Mouse (Mus musculus) heart, embryonic 10.5 days (tissue): ENCODE measurements at regions not wholly inside any gene's neighbourhood (a gene's known extent, or its start where the extent isn't known, plus 50 kb on each side); places are given as distances from the start of the nearest gene placed in this dataset.

Source experiments
- DNase-seq: peaks from one replicate; pipeline ENCODE4 v3.0.0-alpha.2; 2017; ENCODE audit warnings: low spot score
- H3K27ac ChIP-seq: fragments of 300-500 bp; sonication (generic); 2 replicates; pipeline ENCODE4 v1.5.1; 2016; ENCODE audit warnings: mild to moderate bottlenecking
- H3K27me3 ChIP-seq: fragments of 300-500 bp; sonication (generic); 2 replicates; pipeline ENCODE4 v1.6.1; 2016; ENCODE audit warnings: mild to moderate bottlenecking; ENCODE audit not compliant: poor library complexity, insufficient read depth, severe bottlenecking
- H3K36me3 ChIP-seq: fragments of 300-500 bp; sonication (generic); 2 replicates; pipeline ENCODE4 v1.6.1; 2016; ENCODE audit warnings: mild to moderate bottlenecking, moderate library complexity
- H3K4me1 ChIP-seq: fragments of 300-500 bp; sonication (generic); 2 replicates; pipeline ENCODE4 v1.6.1; 2016; ENCODE audit warnings: mild to moderate bottlenecking
- H3K4me3 ChIP-seq: fragments of 300-500 bp; sonication (generic); 2 replicates; pipeline ENCODE4 v1.5.1; 2016; ENCODE audit warnings: mild to moderate bottlenecking, moderate library complexity
- H3K9me3 ChIP-seq: fragments of 300-500 bp; sonication (generic); 2 replicates; pipeline ENCODE4 v1.6.1; 2016; ENCODE audit warnings: mild to moderate bottlenecking, moderate library complexity
- WGBS: fragments of 180-500 bp; shearing (Covaris S2); methylation state at CpG from one replicate; pipeline ENCODE4 v1.1.7; 2016; 5-methylcytosine and 5-hydroxymethylcytosine counted together

DNA sequence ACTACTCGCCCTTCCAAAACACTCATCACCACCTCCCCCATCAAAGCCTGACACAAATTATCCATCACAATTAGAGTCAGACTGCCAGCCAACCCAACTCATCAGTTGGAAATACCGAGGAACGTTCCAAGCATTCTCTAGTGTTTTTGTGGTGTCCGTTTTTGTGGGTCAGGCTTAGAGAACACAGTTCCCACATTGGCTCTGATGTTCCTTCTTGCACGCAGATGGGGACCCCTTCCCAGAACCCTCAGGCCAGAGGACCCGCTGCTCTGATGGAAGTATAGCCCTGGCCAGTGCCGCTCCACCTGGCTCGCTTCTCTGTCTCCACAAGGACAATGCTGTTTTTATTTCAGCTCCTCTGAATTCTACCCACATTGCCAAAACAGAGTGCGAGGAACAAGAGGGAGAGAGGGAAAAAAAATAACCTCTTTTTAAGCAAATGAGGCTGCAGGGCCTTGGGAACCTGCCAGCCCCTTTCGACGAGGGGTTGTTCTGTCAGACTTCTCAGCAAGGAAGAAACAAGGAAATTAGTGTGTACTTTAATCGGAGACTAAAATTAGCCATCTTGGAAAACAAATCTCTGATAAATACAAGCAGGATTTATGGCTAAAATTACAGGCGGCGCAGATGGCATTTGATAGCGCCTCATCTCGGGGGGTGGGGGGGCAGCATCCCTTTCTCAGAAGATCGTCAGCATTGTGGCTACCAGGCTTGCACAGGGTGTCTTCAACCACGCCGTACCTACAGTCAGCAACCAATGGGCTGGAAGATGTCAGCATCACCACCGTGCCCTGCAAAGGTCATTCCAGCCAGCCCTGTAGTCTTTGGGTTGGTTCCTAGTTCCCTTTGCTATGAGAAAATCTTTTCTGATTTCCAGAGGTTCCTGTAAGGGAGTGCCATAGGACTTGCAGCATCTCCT, 191.4 kb upstream of the Zdhhc25 start:
- no peak for DNase-seq
- WGBS, result 79% methylated on average over 20 of the region's 20 CpGs
- H3K4me3 ChIP-seq, result no peak overlapping the region

DNA sequence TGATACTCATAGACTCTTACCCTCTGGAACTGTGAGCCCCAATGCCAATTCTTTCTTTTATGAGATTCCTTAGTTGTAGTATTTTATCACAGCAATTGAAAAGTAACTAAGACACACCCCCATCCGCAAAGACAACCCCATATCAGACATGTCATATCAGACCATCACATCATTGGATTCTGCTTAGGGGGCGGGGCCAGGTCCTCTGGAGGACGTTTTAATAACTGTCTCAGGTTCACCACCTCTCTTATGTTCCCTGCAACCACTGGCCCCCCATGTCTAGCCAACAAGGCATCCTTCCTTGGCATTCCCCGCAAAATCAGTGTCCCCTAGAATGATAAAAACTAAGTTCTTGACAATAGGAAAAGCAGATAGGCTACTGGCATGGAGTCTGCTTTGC, 185.9 kb upstream of the Zdhhc25 start:
- no peak for DNase-seq
- Histone ChIP-seq H3K27ac (no peak overlapping the region), H3K27me3 (no peaks in the 10 kb centered on the region), H3K36me3 (no peaks in the 10 kb centered on the region), H3K4me1 (no peaks in the 10 kb centered on the region), H3K9me3 (peaks cover 15% of the 10 kb centered on the region), H3K4me3 (no peak overlapping the region)
- WGBS, result 61% methylated on average over 4 of the region's 4 CpGs

More for the DNA sequence above, 191.4 kb upstream of the Zdhhc25 start:
- Histone ChIP-seq H3K4me1 (no peaks in the 10 kb centered on the region), H3K9me3 (peaks cover 14% of the 10 kb centered on the region), H3K36me3 (no peaks in the 10 kb centered on the region), H3K27ac (no peak overlapping the region), H3K27me3 (no peaks in the 10 kb centered on the region)

DNA sequence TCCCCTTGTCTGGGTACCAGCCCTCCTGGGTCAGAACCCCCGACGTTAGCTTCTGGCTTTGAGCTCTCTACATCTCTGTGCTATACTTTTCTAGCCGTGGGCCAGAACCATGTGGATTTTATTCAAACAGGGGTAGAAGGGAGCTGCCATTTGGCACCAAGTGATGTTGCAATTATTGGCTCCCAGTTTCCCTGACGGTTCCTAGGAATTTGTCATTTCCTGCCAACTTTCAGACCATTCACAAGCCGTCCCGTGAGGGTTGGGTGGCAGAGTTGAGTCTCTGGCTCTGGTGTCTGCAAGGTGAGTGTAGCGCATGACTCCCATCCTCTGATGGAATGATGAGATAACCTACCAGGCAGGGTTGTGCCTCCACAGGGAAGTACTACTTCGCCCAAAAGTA, 181.2 kb upstream of the Zdhhc25 start:
- H3K9me3 ChIP-seq, result 0 out of 2 replicates have a peak, but pooled peaks cover 6% of the 10 kb centered on the region
- no peak overlapping the region for H3K27ac ChIP-seq
- 77% methylated on average over 8 of the region's 8 CpGs for WGBS
- no peaks in the 10 kb centered on the region for H3K4me1 ChIP-seq
- no peaks in the 10 kb centered on the region for H3K27me3 ChIP-seq
- no peak for DNase-seq
- no peaks in the 10 kb centered on the region for H3K36me3 ChIP-seq
- H3K4me3 ChIP-seq, result no peak overlapping the region

DNA sequence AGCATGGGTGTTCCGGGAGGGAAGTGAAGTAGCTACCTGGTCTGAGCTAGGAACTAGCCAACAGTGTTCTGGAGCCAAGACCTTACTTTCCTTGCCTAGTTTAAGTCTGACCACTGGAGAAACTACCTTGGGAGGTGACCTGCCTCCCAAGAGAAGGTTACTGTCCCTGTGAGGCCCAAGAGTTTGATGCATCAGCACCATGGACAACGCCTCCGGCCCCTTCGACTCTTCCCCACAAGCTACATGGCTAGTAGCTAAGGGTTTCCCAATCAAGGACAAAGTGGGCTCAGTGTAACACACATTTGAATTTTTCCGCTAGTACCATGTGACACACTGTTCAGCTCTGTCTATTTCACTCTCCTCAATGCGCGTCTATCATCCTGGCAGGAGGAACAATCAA, 171.7 kb upstream of the Zdhhc25 start:
- Histone ChIP-seq H3K4me1 (no peaks in the 10 kb centered on the region), H3K9me3 (peaks cover 7% of the 10 kb centered on the region; the same call in 1 of the 2 replicates), H3K36me3 (no peaks in the 10 kb centered on the region), H3K4me3 (no peak overlapping the region), H3K27me3 (no peaks in the 10 kb centered on the region), H3K27ac (no peak overlapping the region)
- WGBS, result 63% methylated on average over 7 of the region's 7 CpGs
- DNase-seq, result no peak

DNA sequence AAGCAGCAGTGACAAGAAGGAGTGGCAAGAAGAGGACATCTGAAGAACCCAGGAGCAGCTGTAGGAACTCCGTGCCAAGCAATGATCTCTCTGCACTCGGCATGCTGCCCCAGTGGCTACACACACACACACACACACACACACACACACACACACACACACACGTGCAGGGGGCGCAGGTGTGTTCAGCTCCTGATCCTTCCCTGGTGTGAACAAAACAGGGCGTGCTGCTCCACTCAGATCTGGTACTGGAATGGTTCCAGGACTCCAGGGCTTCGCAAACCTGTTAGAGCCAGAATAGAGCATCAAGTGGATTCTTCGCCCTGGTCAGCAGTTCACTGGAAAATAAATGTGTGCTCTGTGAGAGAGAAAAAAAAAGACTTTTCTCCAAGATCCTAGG, 169.2 kb upstream of the Zdhhc25 start:
- Histone ChIP-seq H3K36me3 (no peaks in the 10 kb centered on the region), H3K9me3 (peaks cover 4% of the 10 kb centered on the region; the same call in 1 of the 2 replicates), H3K27me3 (no peaks in the 10 kb centered on the region), H3K4me3 (no peak overlapping the region), H3K4me1 (no peaks in the 10 kb centered on the region), H3K27ac (no peak overlapping the region)
- DNase-seq, result no peak
- 86% methylated on average over 6 of the region's 7 CpGs for WGBS

DNA sequence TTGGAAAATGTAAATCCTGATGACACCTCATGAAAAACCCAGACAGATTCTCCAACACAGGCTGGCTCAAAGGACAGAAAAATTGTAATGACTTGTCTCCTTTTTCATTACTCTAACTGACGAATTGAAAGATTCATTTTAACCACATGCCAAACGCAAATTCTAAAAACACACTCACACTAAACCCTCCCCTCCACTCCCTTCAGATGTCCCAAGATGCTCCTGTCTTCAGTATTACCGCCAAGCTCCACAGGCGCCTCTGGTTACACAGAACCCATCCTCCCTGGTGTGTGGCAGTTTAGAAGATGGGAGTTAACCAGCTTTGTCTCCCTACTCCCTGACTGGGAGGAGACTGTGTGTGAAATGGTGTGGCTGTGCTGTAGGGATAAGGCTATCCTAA, 151.8 kb upstream of the Zdhhc25 start:
- WGBS, result 76% methylated on average over 4 of the region's 4 CpGs
- H3K27me3 ChIP-seq, result no peaks in the 10 kb centered on the region
- no peak overlapping the region for H3K4me3 ChIP-seq
- H3K4me1 ChIP-seq, result no peaks in the 10 kb centered on the region
- no peaks in the 10 kb centered on the region for H3K36me3 ChIP-seq
- peak; percentile 4 for DNase-seq
- H3K27ac ChIP-seq, result no peak overlapping the region
- no peaks in the 10 kb centered on the region for H3K9me3 ChIP-seq

DNA sequence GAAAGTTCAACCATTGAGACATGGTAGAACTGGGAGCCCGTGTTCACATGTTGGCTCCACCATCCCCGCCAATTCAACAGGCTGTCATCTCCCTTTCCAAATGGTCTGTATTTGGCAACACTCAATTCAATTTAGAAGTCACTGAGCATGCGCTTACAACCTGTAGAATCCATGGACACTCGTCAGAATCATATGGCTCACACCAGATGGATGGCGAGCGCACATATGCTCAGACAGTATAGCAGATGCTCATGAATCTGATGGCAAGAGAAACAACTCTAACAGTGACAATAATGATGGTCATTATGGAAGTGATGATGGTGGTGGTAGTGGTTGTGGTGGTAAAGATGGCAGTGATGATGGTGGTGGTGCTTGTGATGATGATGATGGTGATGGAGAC, 148.9 kb upstream of the Zdhhc25 start:
- Histone ChIP-seq H3K9me3 (no peaks in the 10 kb centered on the region), H3K4me1 (no peaks in the 10 kb centered on the region), H3K27ac (no peak overlapping the region), H3K36me3 (no peaks in the 10 kb centered on the region), H3K27me3 (no peaks in the 10 kb centered on the region), H3K4me3 (no peak overlapping the region)
- WGBS, result 84% methylated on average over 6 of the region's 6 CpGs
- DNase-seq, result no peak

DNA sequence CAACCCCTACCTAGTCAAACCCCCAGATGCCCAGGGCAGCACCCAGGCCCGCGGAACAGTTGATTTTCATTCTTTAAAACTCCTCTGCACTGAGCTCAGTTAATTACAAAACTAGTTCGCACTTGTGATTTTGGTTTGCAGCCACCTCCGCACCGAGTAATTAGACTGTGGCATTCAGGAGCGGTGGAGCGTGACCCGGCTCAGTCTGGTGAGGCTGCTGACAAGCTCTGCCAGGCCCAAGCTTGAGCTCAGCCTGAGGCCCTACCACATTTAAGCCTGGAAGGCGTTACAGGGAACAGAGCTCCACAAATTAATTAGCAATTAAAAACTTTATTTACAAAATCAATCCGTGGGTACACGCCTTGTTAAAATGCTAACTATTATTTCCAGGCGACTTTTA, 132.0 kb upstream of the Zdhhc25 start:
- no peaks in the 10 kb centered on the region for H3K36me3 ChIP-seq
- WGBS, result 66% methylated on average over 12 of the region's 12 CpGs
- H3K4me3 ChIP-seq, result no peak overlapping the region
- no peaks in the 10 kb centered on the region for H3K4me1 ChIP-seq
- no peaks in the 10 kb centered on the region for H3K9me3 ChIP-seq
- no peak for DNase-seq
- H3K27ac ChIP-seq, result no peak overlapping the region
- no peaks in the 10 kb centered on the region; the same call in 1 of the 2 replicates for H3K27me3 ChIP-seq

DNA sequence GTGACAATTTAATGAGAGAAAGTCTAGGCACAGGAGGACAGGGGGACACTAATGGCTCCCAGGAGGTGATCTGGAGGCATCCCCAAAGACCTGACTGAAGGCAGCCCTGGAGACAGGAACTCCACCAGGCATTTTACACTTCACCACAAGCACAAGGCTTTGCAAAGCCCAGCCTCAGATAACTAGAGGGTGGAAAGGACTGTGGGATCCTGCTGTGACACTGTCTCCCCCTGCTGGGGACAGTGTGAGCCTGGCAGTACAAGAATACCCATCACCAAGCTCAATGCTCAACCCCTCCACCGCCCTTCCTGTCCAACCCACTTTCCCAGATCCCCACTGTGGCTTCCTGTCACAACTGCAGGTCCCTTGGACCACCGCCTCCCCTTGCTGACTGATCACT, 131.3 kb upstream of the Zdhhc25 start:
- H3K27ac ChIP-seq, result no peak overlapping the region
- no peaks in the 10 kb centered on the region for H3K9me3 ChIP-seq
- no peak overlapping the region for H3K4me3 ChIP-seq
- WGBS, result 36% methylated on average over 2 of the region's 2 CpGs
- H3K27me3 ChIP-seq, result no peaks in the 10 kb centered on the region; the same call in 1 of the 2 replicates
- DNase-seq, result peak; percentile 70
- H3K4me1 ChIP-seq, result no peaks in the 10 kb centered on the region
- no peaks in the 10 kb centered on the region for H3K36me3 ChIP-seq

DNA sequence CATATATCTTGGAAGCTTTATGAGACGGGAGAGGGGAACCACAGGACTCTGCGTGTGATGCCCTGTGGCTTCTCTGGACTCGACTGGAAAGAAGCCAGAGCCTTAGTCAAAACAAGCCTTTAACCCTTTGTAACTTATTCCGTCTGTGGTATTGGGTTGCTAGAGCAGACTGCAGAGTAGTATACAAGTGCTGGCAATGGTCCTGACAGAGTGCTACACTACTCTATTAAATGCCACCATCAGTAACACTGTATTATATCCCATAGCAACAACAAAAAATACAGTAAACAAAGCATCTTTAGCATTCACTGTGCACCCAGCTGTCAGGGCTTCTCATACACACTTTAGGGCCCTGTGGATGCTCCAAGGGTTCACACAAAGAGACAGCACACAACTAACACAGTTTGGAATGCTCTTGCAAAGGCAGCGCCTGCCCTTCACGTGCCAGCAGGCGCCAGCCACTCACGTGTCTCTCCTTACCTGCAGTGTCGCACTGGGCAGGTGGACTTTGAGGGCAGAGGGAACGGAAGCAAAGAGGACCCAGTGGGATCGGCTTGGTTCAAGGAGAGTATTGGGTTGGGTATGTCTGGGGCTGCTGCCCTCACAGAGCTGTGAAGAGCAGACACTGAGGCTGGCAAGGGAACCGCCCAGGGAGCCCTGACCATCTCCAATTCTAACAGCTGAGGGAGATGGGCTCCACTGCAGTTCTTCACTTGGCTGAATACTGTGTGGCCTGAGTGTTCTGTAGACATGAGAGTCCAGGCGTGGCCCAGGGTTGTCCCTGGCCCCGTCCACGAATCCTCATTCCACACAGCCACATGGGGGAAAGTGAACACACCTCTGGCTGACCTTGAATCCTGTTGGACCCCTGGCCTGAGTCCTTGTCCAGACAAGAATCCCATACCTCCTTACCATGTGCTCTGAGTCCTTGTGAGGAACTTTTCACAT, 130.3 kb upstream of the Zdhhc25 start:
- no peak overlapping the region for H3K27ac ChIP-seq
- peak; percentile 68 for DNase-seq
- WGBS, result 77% methylated on average over 15 of the region's 15 CpGs
- no peaks in the 10 kb centered on the region for H3K4me1 ChIP-seq
- H3K36me3 ChIP-seq, result no peaks in the 10 kb centered on the region
- no peaks in the 10 kb centered on the region for H3K9me3 ChIP-seq
- no peak overlapping the region for H3K4me3 ChIP-seq
- H3K27me3 ChIP-seq, result no peaks in the 10 kb centered on the region; the same call in 1 of the 2 replicates

DNA sequence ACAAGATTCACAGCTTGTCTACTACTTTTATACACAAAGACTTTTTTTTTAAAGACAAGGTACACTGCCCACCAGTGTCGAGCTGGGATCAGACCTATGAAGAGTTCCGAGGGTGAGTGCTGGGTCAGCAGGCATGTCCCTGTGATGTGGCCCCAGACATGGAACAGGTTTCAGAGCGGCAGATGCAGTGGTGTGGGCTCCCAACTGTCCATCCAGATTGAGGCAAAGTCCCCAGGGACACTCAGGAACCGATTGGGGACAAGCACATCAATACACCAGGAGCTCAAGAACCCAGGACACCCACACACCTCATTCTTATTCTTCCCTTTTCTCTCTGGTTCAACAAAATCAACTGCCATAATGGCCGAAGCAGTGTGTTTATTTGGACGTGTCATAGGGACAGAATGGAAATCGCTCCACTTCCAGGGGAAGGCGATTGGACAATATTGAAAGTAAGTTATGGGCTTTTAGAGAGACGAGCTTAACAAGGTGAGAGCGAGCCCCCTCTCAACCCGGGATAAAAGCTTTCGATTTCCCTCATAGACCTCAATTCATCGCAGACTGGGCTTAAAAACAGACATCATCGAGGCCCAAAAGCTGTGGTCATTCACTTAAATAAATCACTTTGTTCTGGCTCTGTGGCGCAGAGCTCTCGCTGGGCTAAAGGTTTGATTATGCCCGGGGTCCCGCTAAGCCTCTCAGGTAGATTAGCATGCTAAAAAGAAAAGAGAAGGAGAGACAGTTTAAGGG, 127.6 kb upstream of the Zdhhc25 start:
- no peak overlapping the region for H3K27ac ChIP-seq
- DNase-seq, result peak; percentile 67
- H3K4me3 ChIP-seq, result no peak overlapping the region
- H3K36me3 ChIP-seq, result no peaks in the 10 kb centered on the region
- H3K4me1 ChIP-seq, result no peaks in the 10 kb centered on the region
- WGBS, result 72% methylated on average over 18 of the region's 18 CpGs
- no peaks in the 10 kb centered on the region for H3K9me3 ChIP-seq
- no peaks in the 10 kb centered on the region; the same call in 1 of the 2 replicates for H3K27me3 ChIP-seq

DNA sequence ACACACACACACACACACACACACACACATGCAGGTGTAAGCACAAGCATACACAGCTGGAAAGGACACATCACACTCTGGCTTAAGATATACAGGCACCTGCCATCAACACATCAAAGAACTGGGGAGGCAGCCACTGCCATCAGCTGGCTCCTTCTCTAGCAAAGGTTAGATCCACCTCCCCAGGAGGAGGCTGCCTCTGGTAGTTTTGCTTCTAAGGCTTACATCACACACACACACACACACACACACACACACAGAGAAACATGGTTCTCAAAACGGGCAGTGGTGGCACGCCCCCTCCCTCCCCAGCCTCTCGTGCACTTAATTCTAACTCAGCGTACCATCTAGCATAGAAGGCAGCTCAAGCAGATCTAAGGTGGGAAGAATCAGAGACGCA, 126.9 kb upstream of the Zdhhc25 start:
- Histone ChIP-seq H3K27me3 (no peaks in the 10 kb centered on the region; the same call in 1 of the 2 replicates), H3K9me3 (no peaks in the 10 kb centered on the region), H3K27ac (no peak overlapping the region), H3K4me3 (no peak overlapping the region), H3K36me3 (no peaks in the 10 kb centered on the region), H3K4me1 (no peaks in the 10 kb centered on the region)
- peak; percentile 67 for DNase-seq
- WGBS, result 68% methylated on average over 5 of the region's 5 CpGs
